Mouse (Mus musculus) stomach, postnatal 0 days (tissue): Measurements from ENCODE around the gene Ube2j2. TPM values are rescaled to one million over a fixed set of nuclear protein-coding genes. Genes with fewer than 3 reads are reported as not detected.

Experiments
- ATAC-seq: fragments of 200-750 bp; cut with Nextera tagmentation; 2 replicates; pipeline ENCODE4 v1.8.0; 2017; ENCODE audit not compliant: low FRiP score, low TSS enrichment
- DNase-seq: peaks from one replicate; pipeline ENCODE4 v3.0.0-alpha.2; 2016; ENCODE audit warnings: low spot score
- H3K27ac ChIP-seq: fragments of 300-500 bp; sonication (generic); replicated peaks from 2 replicates; pipeline ENCODE4 v1.5.1; 2014; ENCODE audit warnings: mild to moderate bottlenecking, control low read depth
- H3K27me3 ChIP-seq: fragments of 300-500 bp; sonication (generic); 2 replicates; pipeline ENCODE4 v1.6.1; 2014; ENCODE audit warnings: low read length; ENCODE audit not compliant: control insufficient read depth, insufficient read depth
- H3K36me3 ChIP-seq: fragments of 300-500 bp; sonication (generic); 2 replicates; pipeline ENCODE4 v1.6.1; 2014; ENCODE audit warnings: low read length, mixed read lengths; ENCODE audit not compliant: control insufficient read depth, insufficient read depth
- H3K4me1 ChIP-seq: fragments of 300-500 bp; sonication (generic); replicated peaks from 2 replicates; pipeline ENCODE4 v1.6.1; 2014; ENCODE audit warnings: antibody characterized with exemption; ENCODE audit not compliant: control insufficient read depth, insufficient read depth
- H3K4me2 ChIP-seq: fragments of 300-500 bp; sonication (generic); replicated peaks from 2 replicates; pipeline ENCODE4 v1.6.1; 2014; ENCODE audit warnings: low read depth, mild to moderate bottlenecking, control low read depth, moderate library complexity
- H3K4me3 ChIP-seq: fragments of 300-500 bp; sonication (generic); 2 replicates; pipeline ENCODE4 v1.5.1; 2014; ENCODE audit warnings: low read depth, low read length, control low read depth
- H3K9ac ChIP-seq: fragments of 300-500 bp; sonication (generic); 2 replicates; pipeline ENCODE4 v1.6.1; 2014; ENCODE audit warnings: mild to moderate bottlenecking, low read length, control low read depth, mixed read lengths
- H3K9me3 ChIP-seq: fragments of 300-500 bp; sonication (generic); 2 replicates; pipeline ENCODE4 v1.6.1; 2016; ENCODE audit warnings: low read length; ENCODE audit not compliant: control insufficient read depth
- CTCF ChIP-seq: IDR thresholded peaks from 2 replicates; pipeline ENCODE4 v1.5.1; 2016; ENCODE audit warnings: antibody characterized with exemption, low read depth, mild to moderate bottlenecking, moderate library complexity
- EP300 ChIP-seq: optimal IDR thresholded peaks from 2 replicates; pipeline ENCODE3; 2016; ENCODE audit warnings: antibody characterized with exemption
- WGBS: fragments of 180-500 bp; shearing (Covaris S2); extraction: QIAGEN DNeasy Blood & Tissue Kit; methylation state at CpG from one replicate; pipeline ENCODE4 v1.1.7; 2014; 5-methylcytosine and 5-hydroxymethylcytosine counted together
- polyA plus RNA-seq: library from polyadenylated mRNA; unstranded; fragments of >200 nt; fragmentation: Nextera tagmentation; extraction: Ambion mirVana; gene quantifications from 2 replicates; pipeline ENCODE4 v1.2.1, GENCODE M21; 2015

Gene Ube2j2
- polyA plus RNA-seq, 1 experiment from 2014 or later, result 72.8 TPM

GRCm38 (mm10) chr4:155907003-155907402, 36.6 kb upstream of the Ube2j2 start:
- no peaks in the 10 kb centered on the region for H3K27me3 ChIP-seq
- TF ChIP-seq CTCF, result no peak
- no peak for TF ChIP-seq EP300
- H3K4me1 ChIP-seq, result no peaks in the 10 kb centered on the region
- ATAC-seq (no peak), DNase-seq (no peak)
- no peak overlapping the region for H3K9ac ChIP-seq
- H3K4me3 ChIP-seq, result no peak overlapping the region
- WGBS, result 81% methylated on average over 11 of the region's 11 CpGs
- H3K4me2 ChIP-seq, result no peak overlapping the region
- H3K27ac ChIP-seq, result no peak overlapping the region
- peaks cover 7% of the 10 kb centered on the region for H3K36me3 ChIP-seq
- no peaks in the 10 kb centered on the region for H3K9me3 ChIP-seq

GRCm38 (mm10) chr4:155908281-155908680, 35.4 kb upstream of the Ube2j2 start:
- Histone ChIP-seq H3K4me3 (no peak overlapping the region), H3K27ac (no peak overlapping the region), H3K4me1 (no peaks in the 10 kb centered on the region), H3K27me3 (no peaks in the 10 kb centered on the region), H3K9ac (no peak overlapping the region), H3K9me3 (no peaks in the 10 kb centered on the region), H3K36me3 (peaks cover 4% of the 10 kb centered on the region), H3K4me2 (no peak overlapping the region)
- 62% methylated on average over 7 of the region's 7 CpGs for WGBS
- ATAC-seq (peak; percentile 24; the same call in 1 of the 2 replicates), DNase-seq (no peak)
- no peak for TF ChIP-seq EP300

GRCm38 (mm10) chr4:155908751-155909150, 34.9 kb upstream of the Ube2j2 start:
- H3K27me3 ChIP-seq, result no peaks in the 10 kb centered on the region
- no peak for TF ChIP-seq EP300
- TF ChIP-seq CTCF, result no peak
- 84% methylated on average over 4 of the region's 4 CpGs for WGBS

GRCm38 (mm10) chr4:155932031-155932430, 11.6 kb upstream of the Ube2j2 start:
- DNase-seq (no peak), ATAC-seq (no peak)
- H3K27me3 ChIP-seq, result no peaks in the 10 kb centered on the region
- no peak overlapping the region for H3K27ac ChIP-seq
- no peak overlapping the region for H3K4me2 ChIP-seq
- H3K9me3 ChIP-seq, result no peaks in the 10 kb centered on the region
- WGBS, result 60% methylated on average over 1 of the region's 1 CpGs
- H3K9ac ChIP-seq, result no peak overlapping the region
- no peaks in the 10 kb centered on the region for H3K4me1 ChIP-seq
- H3K4me3 ChIP-seq, result no peak overlapping the region
- TF ChIP-seq EP300 (no peak), CTCF (no peak)
- no peaks in the 10 kb centered on the region for H3K36me3 ChIP-seq

More at GRCm38 (mm10) chr4:155908751-155909150, 34.9 kb upstream of the Ube2j2 start:
- Histone ChIP-seq H3K36me3 (peaks cover 1% of the 10 kb centered on the region), H3K4me3 (no peak overlapping the region), H3K9me3 (no peaks in the 10 kb centered on the region), H3K27ac (no peak overlapping the region), H3K4me2 (no peak overlapping the region), H3K4me1 (no peaks in the 10 kb centered on the region), H3K9ac (no peak overlapping the region)
- ATAC-seq, result no peak
- no peak for DNase-seq

- Histone ChIP-seq H3K4me3 (peak overlapping the region; percentile 98), H3K4me1 (peaks cover 6% of the 10 kb centered on the region; the same call in 1 of the 2 replicates), H3K36me3 (no peaks in the 10 kb centered on the region), H3K27ac (peak overlapping the region; percentile 90), H3K4me2 (peak overlapping the region; percentile 94), H3K9me3 (no peaks in the 10 kb centered on the region), H3K9ac (peak overlapping the region; percentile 94), H3K27me3 (no peaks in the 10 kb centered on the region)
- TF ChIP-seq EP300 (no peak), CTCF (no peak)
- ATAC-seq, result peak; percentile 6; the same call in 1 of the 2 replicates
- under 1% methylated on average over 17 of the region's 17 CpGs for WGBS
- DNase-seq, result peak; percentile 29
Measured at GRCm38 (mm10) chr4:155943049-155943452, 580 bp upstream of the Ube2j2 start.

- TF ChIP-seq EP300 (no peak), CTCF (no peak)
- H3K36me3 ChIP-seq, result no peaks in the 10 kb centered on the region; the same call in 1 of the 2 replicates
- peak; percentile 46 for DNase-seq
- H3K27me3 ChIP-seq, result no peaks in the 10 kb centered on the region
- H3K4me1 ChIP-seq, result peaks cover 6% of the 10 kb centered on the region; the same call in 1 of the 2 replicates
- H3K4me3 ChIP-seq, result peak overlapping the region; percentile 98
- H3K9ac ChIP-seq, result peak overlapping the region; percentile 94
- WGBS, result under 1% methylated on average over 17 of the region's 17 CpGs
- H3K27ac ChIP-seq, result peak overlapping the region; percentile 93
- peak; percentile 68 for ATAC-seq
- no peaks in the 10 kb centered on the region for H3K9me3 ChIP-seq
- peak overlapping the region; percentile 94 for H3K4me2 ChIP-seq
Measured at GRCm38 (mm10) chr4:155944271-155944670, 640 bp downstream of the Ube2j2 start.
